Mouse (Mus musculus) c-Kit-positive CD71-positive TER-119-negative erythroid progenitor cells, embryonic 14.5 days (primary cell): ENCODE data around the gene Rcbtb2.

Experiments used
- DNase-seq: peaks from one replicate; pipeline ENCODE4 v3.0.0-alpha.2; 2013; ENCODE audit warnings: low read depth

Rcbtb2 gene

DNA sequence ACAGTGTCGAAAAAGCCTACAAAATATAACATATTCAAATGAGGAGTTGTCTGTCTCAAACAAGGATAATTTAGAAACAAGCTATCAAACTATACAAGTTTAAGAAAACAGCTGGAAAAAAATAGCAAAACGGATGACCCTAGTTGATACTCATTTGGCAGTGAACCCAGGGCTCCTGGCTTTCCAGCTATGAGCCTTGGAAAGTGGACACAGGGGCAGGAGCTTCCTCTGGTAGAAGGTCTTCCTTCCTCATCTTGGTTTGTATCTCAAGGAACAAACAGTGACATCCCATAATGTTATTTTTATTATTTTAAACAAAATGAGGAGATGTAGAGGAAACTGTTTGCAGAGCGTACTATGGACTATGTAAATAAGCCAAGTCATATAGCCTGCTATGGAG is 25.3 kb downstream of the Rcbtb2 start:
- no peak for DNase-seq

GRCm38 (mm10) chr14:73161303-73161702 is 38.5 kb downstream of the Rcbtb2 start:
- DNase-seq, result no peak

DNA sequence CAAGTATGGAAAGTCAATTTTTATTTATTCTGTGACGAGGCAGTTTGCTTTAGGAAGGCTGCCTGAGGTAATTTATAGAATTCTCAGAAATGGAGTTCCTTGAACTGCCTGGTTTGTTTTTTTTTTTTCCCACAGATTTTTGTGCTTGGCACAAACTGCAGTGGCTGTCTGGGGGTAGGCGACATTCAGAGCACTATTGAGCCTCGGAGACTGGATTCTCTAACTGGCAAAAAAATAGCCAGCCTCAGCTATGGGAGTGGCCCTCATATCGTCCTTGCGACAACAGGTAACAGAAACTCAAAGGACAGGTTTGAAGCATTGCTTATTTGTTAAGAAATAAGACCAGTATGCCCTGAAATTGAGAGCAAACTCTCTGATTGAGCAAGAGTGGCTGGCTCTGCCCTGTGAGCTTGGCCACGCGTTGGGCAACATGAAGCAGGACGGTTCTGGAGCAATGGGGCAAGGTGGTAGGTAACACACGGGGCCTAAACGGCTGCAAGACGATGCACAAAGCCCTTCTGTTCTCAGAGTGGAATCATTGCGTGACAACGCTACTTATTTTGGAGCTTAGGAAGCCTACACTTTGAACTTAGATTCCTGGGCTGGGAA is 39.5 kb downstream of the Rcbtb2 start:
- DNase-seq, result no peak

DNA sequence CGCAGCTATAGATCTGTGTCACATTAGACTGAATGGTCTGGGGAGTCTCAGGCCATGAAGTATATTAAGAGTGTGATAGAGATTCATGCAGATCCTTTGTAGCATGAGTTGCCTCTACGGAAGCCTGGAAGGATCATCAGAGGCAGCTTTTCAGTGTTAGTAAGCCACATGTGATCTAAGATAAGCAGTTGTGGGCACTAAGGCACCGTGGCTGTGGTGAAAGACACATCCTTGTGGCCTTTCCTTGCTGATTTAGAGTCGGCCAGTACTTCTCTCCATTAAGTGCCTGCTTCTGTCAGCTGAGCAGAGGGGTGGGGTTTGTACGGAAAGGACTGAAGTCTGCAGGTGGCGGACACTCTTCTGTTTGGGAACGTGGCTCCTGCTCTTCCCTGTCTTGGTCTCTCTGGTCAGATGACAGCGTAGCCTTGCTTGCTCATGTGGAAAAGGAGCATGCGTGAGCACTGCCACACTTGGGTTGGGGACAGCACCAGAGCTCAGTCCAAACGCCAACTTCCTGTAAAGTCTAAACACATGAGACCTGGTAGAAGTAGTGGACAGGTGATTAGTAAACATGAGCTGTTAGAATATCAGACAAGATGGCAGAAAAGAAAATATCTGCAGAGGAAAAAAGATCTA is 40.6 kb downstream of the Rcbtb2 start:
- no peak for DNase-seq

- no peak for DNase-seq
Measured at GRCm38 (mm10) chr14:73165136-73165535, 42.3 kb downstream of the Rcbtb2 start.

DNA sequence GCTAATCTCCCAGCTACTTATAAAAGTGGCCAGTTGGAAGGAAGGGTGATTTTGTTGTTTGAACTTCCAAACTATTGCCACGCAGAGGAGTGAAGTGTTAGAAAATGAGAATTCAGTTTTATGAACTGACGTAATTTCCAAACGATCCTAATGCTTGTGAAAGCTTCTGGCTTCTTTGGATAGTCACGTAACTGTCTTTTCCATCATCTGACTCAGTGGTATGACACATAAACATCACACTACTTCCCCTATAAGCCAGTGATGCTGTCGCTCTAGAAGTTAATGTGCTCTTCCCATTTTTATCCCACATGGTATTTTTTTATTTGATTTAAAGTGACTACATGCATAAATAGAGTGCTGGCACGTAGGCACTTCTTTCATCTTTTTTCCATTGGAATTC is 45.8 kb downstream of the Rcbtb2 start:
- no peak for DNase-seq

- no peak for DNase-seq
Measured at GRCm38 (mm10) chr14:73169926-73170844, 47.3 kb downstream of the Rcbtb2 start.

- no peak for DNase-seq
Measured at GRCm38 (mm10) chr14:73172196-73173011, 49.6 kb downstream of the Rcbtb2 start.

DNA sequence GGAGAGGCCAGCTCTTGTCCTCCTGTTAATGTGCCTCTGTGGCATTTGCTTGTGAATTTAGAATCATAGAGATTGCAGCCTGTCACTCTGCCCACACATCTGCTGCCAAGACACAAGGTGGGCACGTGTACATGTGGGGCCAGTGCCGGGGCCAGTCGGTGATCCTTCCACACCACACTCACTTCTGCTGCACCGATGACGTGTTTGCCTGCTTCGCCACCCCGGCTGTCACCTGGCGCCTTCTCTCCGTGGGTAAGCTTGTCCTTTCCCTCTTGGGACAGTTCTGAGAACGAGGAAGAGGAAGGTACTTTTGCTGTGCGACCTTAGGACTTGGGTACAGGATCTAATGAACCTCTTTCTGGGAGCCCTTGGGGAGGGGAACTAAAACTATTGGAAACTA is 50.8 kb downstream of the Rcbtb2 start:
- DNase-seq, result no peak

DNA sequence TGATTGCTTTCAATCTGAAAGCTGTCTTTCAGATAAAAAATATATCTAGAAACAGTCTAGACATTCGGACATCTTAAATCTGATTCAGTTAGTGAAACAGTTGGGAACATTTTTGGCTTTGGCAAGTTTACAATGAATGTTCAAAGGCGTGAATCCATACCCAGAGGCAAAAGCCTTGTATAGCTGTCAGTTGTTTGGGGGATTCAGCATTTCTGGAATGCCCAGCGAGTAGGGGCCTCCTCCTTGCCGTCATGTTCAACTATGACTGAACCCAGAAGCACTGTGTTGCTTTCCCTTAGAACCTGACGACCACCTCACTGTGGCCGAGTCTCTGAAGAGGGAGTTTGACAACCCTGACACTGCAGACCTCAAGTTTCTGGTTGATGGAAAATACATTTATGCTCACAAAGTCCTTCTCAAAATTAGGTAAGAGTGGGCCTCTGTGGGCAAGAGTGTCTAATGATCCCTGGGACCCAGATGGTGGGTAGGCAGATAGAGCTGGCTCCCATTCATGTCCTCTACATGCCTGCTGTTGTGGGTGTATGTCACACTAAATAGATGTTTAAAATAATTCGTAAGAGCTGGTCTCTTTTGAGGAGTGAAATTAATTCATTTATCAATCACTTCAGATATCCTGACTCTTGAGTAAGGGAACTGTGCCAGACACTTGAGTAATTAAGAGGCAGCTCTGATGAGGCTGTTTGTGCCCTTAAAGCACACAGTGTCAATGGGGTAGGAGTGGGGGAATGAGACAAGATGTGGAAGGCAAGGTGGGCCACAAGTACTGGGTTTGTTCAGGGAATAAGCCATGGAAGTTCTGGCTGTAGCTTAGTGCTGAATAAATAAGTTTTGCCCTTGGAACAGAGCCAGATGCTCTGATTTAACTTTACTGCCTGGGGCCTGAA is 51.5 kb downstream of the Rcbtb2 start:
- no peak for DNase-seq

- no peak for DNase-seq
Measured at GRCm38 (mm10) chr14:73175031-73175430, 52.2 kb downstream of the Rcbtb2 start.

DNA sequence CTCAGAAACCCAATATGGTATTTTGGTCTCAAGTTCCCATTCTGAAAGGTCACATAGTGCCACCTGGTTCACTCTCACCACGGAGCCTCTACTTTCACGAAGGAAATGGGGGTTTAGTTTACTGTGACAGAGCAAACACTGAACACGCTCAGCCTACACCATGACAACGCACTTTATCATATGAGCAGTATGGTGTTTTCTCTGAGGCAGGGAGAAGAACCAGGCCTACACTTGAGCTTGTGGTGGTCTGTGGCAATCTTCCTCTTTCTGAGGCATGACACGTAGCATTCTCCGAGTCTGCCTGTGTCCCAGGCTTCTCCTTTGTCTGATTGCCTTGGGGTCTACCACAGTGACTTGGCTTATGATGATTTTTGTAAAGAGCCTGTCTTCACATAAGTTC is 53.0 kb downstream of the Rcbtb2 start:
- DNase-seq, result no peak

GRCm38 (mm10) chr14:73176266-73176665 is 53.4 kb downstream of the Rcbtb2 start:
- no peak for DNase-seq

DNA sequence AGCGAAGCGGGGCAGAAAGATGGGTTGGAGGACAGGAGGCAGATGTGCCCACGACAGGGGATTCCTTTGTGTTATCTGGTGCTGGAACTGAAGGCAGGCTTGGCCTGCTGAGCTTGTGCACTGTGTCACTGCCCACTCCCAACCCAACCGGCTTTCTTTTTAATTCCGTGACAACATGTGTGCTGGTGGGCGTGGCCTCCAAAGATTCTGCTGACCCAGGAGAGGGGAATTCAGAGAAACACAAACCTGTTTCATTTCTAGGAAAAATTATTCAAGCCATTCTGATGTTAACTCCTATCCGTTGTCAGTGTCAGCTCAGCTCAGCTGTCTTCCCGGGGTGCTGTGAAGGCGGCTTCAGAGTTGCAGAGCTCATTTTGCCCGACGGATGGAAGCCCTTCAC is 55.1 kb downstream of the Rcbtb2 start:
- DNase-seq, result no peak

DNA sequence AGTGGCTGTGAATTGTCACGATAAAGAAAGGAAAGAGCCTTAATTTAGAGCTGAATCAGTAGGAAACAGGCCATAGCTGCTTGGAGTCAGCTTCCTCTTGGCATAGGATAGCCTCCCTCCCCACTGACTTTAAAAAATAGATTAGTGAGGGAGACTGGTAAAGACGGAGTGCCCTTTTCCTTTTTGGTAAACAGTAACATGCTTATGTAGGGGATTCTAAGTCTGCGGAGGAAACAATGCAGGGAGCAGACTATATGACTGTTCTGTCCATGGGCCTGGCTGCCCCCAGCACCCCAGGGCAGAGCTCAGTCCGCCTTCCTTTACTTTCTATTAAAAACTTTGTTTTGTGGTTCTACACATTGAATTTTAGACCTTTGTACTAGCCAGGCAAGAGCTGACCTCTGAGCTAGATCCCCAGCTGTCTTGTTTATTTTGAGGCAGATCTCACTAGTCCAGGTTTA is 56.4 kb downstream of the Rcbtb2 start:
- no peak for DNase-seq

- DNase-seq, result no peak
Measured at GRCm38 (mm10) chr14:73180671-73181070, 57.8 kb downstream of the Rcbtb2 start.

DNA sequence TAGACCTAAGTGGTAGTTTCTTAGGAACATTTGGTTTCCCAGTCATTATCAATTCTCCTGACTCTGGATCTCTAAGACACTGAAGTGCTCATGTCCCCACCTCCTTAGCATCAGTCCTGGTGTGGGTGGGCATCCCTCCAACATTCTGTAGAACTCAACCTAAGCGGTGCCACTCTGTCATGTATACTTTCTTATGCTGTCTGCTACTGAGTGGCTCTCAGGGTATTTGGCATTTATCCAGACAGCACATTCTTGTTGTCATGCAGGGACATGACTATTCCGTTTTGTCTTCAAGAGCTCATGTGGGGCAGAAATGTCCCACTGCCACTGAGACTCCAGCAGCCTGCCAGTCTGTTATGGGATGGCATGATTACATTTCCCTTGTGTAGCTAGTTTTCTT is 58.3 kb downstream of the Rcbtb2 start:
- no peak for DNase-seq

DNA sequence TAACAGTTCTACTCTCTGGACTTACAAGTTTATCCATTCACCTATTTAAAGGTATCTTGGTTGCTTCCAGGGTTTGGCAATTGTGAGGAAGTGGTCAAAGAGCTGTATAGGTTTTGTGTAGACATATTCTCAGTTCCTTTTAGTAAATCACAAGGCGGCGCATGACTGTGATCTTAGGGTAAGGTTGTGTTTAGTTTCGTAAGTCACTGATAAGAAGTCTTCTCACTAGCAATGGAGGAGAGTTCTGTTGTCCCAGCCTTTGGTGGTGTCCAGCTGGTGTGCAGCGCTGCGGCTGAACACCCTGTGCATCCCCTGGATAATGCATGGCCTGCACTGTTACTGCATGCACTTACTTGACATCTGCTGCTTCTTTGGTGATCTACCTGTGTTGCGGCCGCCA is 64.0 kb downstream of the Rcbtb2 start:
- no peak for DNase-seq

GRCm38 (mm10) chr14:73199058-73199457 is 76.2 kb downstream of the Rcbtb2 start:
- no peak for DNase-seq

GRCm38 (mm10) chr14:73201447-73201846 is 78.6 kb downstream of the Rcbtb2 start:
- DNase-seq, result no peak

GRCm38 (mm10) chr14:73204016-73204415 is 81.2 kb downstream of the Rcbtb2 start:
- no peak for DNase-seq
